Mouse (Mus musculus): ENCODE data around the gene Wsb2. TPM values are rescaled to one million over a fixed set of nuclear protein-coding genes. Genes with fewer than 3 reads are reported as not detected.

The Wsb2 gene
- total RNA-seq, 1 experiment = 76.7 TPM

- in situ Hi-C loops (cut with MboI; ENCODE audit: low sequenced_read_pairs in 2 of 2, unreplicated experiment in 2 of 2) = no loop called here
- Histone ChIP-seq H3K4me1 (ENCODE audit: control insufficient read depth in 2 of 2, insufficient read depth in 2 of 2, low read length in 2 of 2, poor library complexity in 1 of 2) (peaks cover 0 to 15% of the 10 kb centered on the region in 2 experiments; a peak in 2 of 4 replicates), H3K9me3 (ENCODE audit: control insufficient read depth, insufficient read depth, low read depth, low read length) (no peaks in the 10 kb centered on the region), H3K4me3 (ENCODE audit: insufficient read depth in 1 of 2, low read depth in 1 of 2, low read length in 2 of 2, poor library complexity in 1 of 2, severe bottlenecking in 1 of 2) (peak overlapping the region; percentile 7 to 51; a peak in 1 of 4 replicates), H3K36me3 (ENCODE audit: control insufficient read depth, insufficient read depth, low read length, poor library complexity, severe bottlenecking) (no peaks in the 10 kb centered on the region), H3K9ac (ENCODE audit: insufficient read depth, low read depth, low read length, poor library complexity, severe bottlenecking) (peak overlapping the region; percentile 31; the same call in 1 of the 2 replicates), H3K27ac (ENCODE audit: insufficient read depth, low read depth, low read length, poor library complexity, severe bottlenecking) (peak overlapping the region; percentile 83)
- no peak for TF ChIP-seq ZC3H11A (IDR thresholded peaks at IDR 0.05; ENCODE audit: borderline replicate concordance, low read depth, low read length)
- TF ChIP-seq MAFK (IDR thresholded peaks at IDR 0.05; ENCODE audit: insufficient read depth, low read depth, low read length) = no peak
- no peak for TF ChIP-seq ZNF384 (IDR thresholded peaks at IDR 0.05; ENCODE audit: low read depth, low read length)
- TF ChIP-seq HCFC1 (IDR thresholded peaks at IDR 0.05; ENCODE audit: borderline replicate concordance, insufficient read depth, low read length) = no peak
- no peak for TF ChIP-seq CHD2 (IDR thresholded peaks at IDR 0.05; ENCODE audit: low read depth, low read length)
- DNase-seq (ENCODE audit: low read depth, low spot score) = no peak
These were observed 42.3 kb upstream of the Wsb2 start for GRCm38 (mm10) chr5:117314587-117315428.

DNA sequence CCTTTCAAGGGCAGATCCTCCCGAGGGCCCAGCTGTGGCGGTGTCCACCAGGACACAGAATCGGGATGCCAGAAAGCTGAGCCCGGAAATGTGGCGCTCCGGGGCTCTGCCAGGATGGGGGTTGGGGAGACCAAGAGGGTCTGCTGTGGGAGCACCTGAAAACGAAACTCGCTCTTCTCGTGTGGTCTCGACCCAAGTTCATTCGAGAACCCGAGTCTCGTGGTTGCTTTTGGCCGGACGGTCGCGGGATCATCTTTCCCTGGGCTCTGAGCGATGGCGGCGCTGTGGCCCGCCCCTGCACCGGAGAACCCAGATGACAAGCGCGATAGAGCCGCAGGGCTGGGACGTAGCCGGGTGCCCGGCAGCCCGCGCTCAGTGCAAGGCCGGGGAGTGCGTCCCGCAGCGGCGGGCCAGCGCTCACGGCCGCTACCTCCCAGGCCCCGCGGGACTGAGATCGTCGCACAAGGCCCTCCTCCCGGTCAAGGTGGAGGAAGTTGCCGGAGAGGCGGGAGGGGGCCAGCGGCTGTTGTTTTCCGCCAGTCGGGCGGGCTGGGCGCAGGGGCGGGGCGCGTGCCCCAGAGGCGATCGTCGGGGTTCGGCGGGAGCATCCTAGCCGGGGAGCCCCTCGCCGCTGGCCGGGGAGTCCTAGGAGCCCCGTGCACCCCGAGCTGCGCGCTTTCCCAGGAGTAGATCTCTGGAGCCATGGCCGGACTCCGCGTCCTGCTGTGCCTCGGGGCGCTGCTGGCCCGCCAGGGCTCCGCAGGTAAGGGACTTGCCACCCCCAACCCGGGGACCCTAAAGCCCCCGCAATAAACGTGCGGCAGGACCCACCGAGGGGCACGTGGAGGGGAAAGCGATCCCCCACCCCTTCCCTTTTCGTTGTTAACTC, 38.1 kb upstream of the Wsb2 start, which contains the start of gene Vsig10:
Gene Vsig10 (plus strand): TSS at position 343 of the 889 bp plus-strand sequence.
- in situ Hi-C loops (cut with MboI; ENCODE audit: low sequenced_read_pairs in 2 of 2, unreplicated experiment in 2 of 2) = no loop called here
- no peak for DNase-seq (ENCODE audit: low read depth, low spot score)
- Histone ChIP-seq H3K9me3 (ENCODE audit: control insufficient read depth, insufficient read depth, low read depth, low read length) (no peaks in the 10 kb centered on the region), H3K9ac (ENCODE audit: insufficient read depth, low read depth, low read length, poor library complexity, severe bottlenecking) (peak within 1 kb of the TSS; percentile 77), H3K27ac (ENCODE audit: insufficient read depth, low read depth, low read length, poor library complexity, severe bottlenecking) (0 out of 2 replicates have a peak within 1 kb of the TSS, but pooled peaks have one; percentile 3), H3K4me3 (ENCODE audit: insufficient read depth in 1 of 2, low read depth in 1 of 2, low read length in 2 of 2, poor library complexity in 1 of 2, severe bottlenecking in 1 of 2) (peak within 1 kb of the TSS; percentile 79 to 95), H3K4me1 (ENCODE audit: control insufficient read depth in 2 of 2, insufficient read depth in 2 of 2, low read length in 2 of 2, poor library complexity in 1 of 2) (peaks cover 3 to 18% of the 10 kb centered on the region in 2 experiments; a peak in 2 of 4 replicates), H3K36me3 (ENCODE audit: control insufficient read depth, insufficient read depth, low read length, poor library complexity, severe bottlenecking) (no peaks in the 10 kb centered on the region)
- no peak for TF ChIP-seq MAFK (IDR thresholded peaks at IDR 0.05; ENCODE audit: insufficient read depth, low read depth, low read length)
- no peak for TF ChIP-seq ZC3H11A (IDR thresholded peaks at IDR 0.05; ENCODE audit: borderline replicate concordance, low read depth, low read length)
- TF ChIP-seq HCFC1 (IDR thresholded peaks at IDR 0.05; ENCODE audit: borderline replicate concordance, insufficient read depth, low read length) = no peak
- no peak for TF ChIP-seq ZNF384 (IDR thresholded peaks at IDR 0.05; ENCODE audit: low read depth, low read length)
- no peak for TF ChIP-seq CHD2 (IDR thresholded peaks at IDR 0.05; ENCODE audit: low read depth, low read length)

GRCm38 (mm10) chr5:117323751-117324150, 33.4 kb upstream of the Wsb2 start:
- H3K4me1 ChIP-seq (ENCODE audit: control insufficient read depth in 2 of 2, insufficient read depth in 2 of 2, low read length in 2 of 2, poor library complexity in 1 of 2) = peaks cover 3 to 7% of the 10 kb centered on the region in 2 experiments; a peak in 1 of 4 replicates
- H3K27ac ChIP-seq (ENCODE audit: insufficient read depth, low read depth, low read length, poor library complexity, severe bottlenecking) = no peak overlapping the region
- no peak overlapping the region for H3K9ac ChIP-seq (ENCODE audit: insufficient read depth, low read depth, low read length, poor library complexity, severe bottlenecking)
- TF ChIP-seq HCFC1 (IDR thresholded peaks at IDR 0.05; ENCODE audit: borderline replicate concordance, insufficient read depth, low read length) = no peak
- no peaks in the 10 kb centered on the region for H3K36me3 ChIP-seq (ENCODE audit: control insufficient read depth, insufficient read depth, low read length, poor library complexity, severe bottlenecking)
- no peak for DNase-seq (ENCODE audit: low read depth, low spot score)
- in situ Hi-C loops (cut with MboI; ENCODE audit: low sequenced_read_pairs in 2 of 2, unreplicated experiment in 2 of 2) = no loop called here
- peak overlapping the region in 1 of 2 experiments; percentile 13; a peak in 1 of 4 replicates for H3K4me3 ChIP-seq (ENCODE audit: insufficient read depth in 1 of 2, low read depth in 1 of 2, low read length in 2 of 2, poor library complexity in 1 of 2, severe bottlenecking in 1 of 2)
- no peaks in the 10 kb centered on the region for H3K9me3 ChIP-seq (ENCODE audit: control insufficient read depth, insufficient read depth, low read depth, low read length)

GRCm38 (mm10) chr5:117326408-117326807, 30.7 kb upstream of the Wsb2 start:
- Histone ChIP-seq H3K4me3 (ENCODE audit: insufficient read depth in 1 of 2, low read depth in 1 of 2, low read length in 2 of 2, poor library complexity in 1 of 2, severe bottlenecking in 1 of 2) (no peak overlapping the region), H3K4me1 (ENCODE audit: control insufficient read depth in 2 of 2, insufficient read depth in 2 of 2, low read length in 2 of 2, poor library complexity in 1 of 2) (peaks cover 5 to 12% of the 10 kb centered on the region in 2 experiments; a peak in 1 of 4 replicates), H3K9ac (ENCODE audit: insufficient read depth, low read depth, low read length, poor library complexity, severe bottlenecking) (no peak overlapping the region), H3K27ac (ENCODE audit: insufficient read depth, low read depth, low read length, poor library complexity, severe bottlenecking) (no peak overlapping the region), H3K36me3 (ENCODE audit: control insufficient read depth, insufficient read depth, low read length, poor library complexity, severe bottlenecking) (no peaks in the 10 kb centered on the region), H3K9me3 (ENCODE audit: control insufficient read depth, insufficient read depth, low read depth, low read length) (no peaks in the 10 kb centered on the region)
- in situ Hi-C loops (cut with MboI; ENCODE audit: low sequenced_read_pairs in 2 of 2, unreplicated experiment in 2 of 2) = no loop called here
- TF ChIP-seq ZNF384 (IDR thresholded peaks at IDR 0.05; ENCODE audit: low read depth, low read length) (no peak), CHD2 (IDR thresholded peaks at IDR 0.05; ENCODE audit: low read depth, low read length) (no peak), MAFK (IDR thresholded peaks at IDR 0.05; ENCODE audit: insufficient read depth, low read depth, low read length) (no peak), ZC3H11A (IDR thresholded peaks at IDR 0.05; ENCODE audit: borderline replicate concordance, low read depth, low read length) (no peak), HCFC1 (IDR thresholded peaks at IDR 0.05; ENCODE audit: borderline replicate concordance, insufficient read depth, low read length) (no peak)
- no peak for DNase-seq (ENCODE audit: low read depth, low spot score)

Measured in ES-E14 (cell line).